Mouse (Mus musculus) cerebellum, adult 9-10 months (tissue): Measurements from ENCODE around the gene Asxl1.
"Not testable (repeated sequence)": the region's sequence is repeated elsewhere in the genome, so short reads cannot be mapped to it uniquely, and the experiment has no call there.

Experiments used
- DNase-seq: peaks from one replicate; pipeline ENCODE4 v3.0.0; 2022

The Asxl1 gene

GRCm38 (mm10) chr2:153346221-153347182 is 873 bp downstream of the Asxl1 start:
- DNase-seq: peak; percentile 63

- DNase-seq: no peak
Measured at GRCm38 (mm10) chr2:153347183-153347781, 1.7 kb downstream of the Asxl1 start.

GRCm38 (mm10) chr2:153348100-153348831 is 2.6 kb downstream of the Asxl1 start:
- no peak for DNase-seq

GRCm38 (mm10) chr2:153350552-153351181 is 5.0 kb downstream of the Asxl1 start:
- no peak for DNase-seq

- no peak for DNase-seq
Measured at GRCm38 (mm10) chr2:153354648-153355047, 9.0 kb downstream of the Asxl1 start.

- DNase-seq: no peak
Measured at GRCm38 (mm10) chr2:153356784-153357183, 11.2 kb downstream of the Asxl1 start.

GRCm38 (mm10) chr2:153361101-153361710 is 15.6 kb downstream of the Asxl1 start:
- no peak for DNase-seq

GRCm38 (mm10) chr2:153364531-153364930 is 18.9 kb downstream of the Asxl1 start:
- not testable (repeated sequence) for DNase-seq

GRCm38 (mm10) chr2:153370871-153371270 is 25.2 kb downstream of the Asxl1 start:
- DNase-seq: no peak

- no peak for DNase-seq
Measured at GRCm38 (mm10) chr2:153375380-153375779, 29.8 kb downstream of the Asxl1 start.

GRCm38 (mm10) chr2:153380479-153380878 is 34.9 kb downstream of the Asxl1 start:
- DNase-seq: no peak

GRCm38 (mm10) chr2:153389831-153390230 is 44.2 kb downstream of the Asxl1 start:
- no peak for DNase-seq

GRCm38 (mm10) chr2:153393045-153393444 is 47.4 kb downstream of the Asxl1 start:
- peak; percentile 82 for DNase-seq

- DNase-seq: no peak
Measured at GRCm38 (mm10) chr2:153397790-153398515, 52.3 kb downstream of the Asxl1 start.

GRCm38 (mm10) chr2:153399166-153399565 is 53.5 kb downstream of the Asxl1 start:
- DNase-seq: no peak

- DNase-seq: no peak
Measured at GRCm38 (mm10) chr2:153404062-153404461, 58.4 kb downstream of the Asxl1 start.

GRCm38 (mm10) chr2:153404882-153405281 is 59.3 kb downstream of the Asxl1 start:
- no peak for DNase-seq

- no peak for DNase-seq
Measured at GRCm38 (mm10) chr2:153406882-153407281, 61.3 kb downstream of the Asxl1 start.

GRCm38 (mm10) chr2:153408971-153409370 is 63.3 kb downstream of the Asxl1 start:
- no peak for DNase-seq

- no peak for DNase-seq
Measured at GRCm38 (mm10) chr2:153411557-153411956, 65.9 kb downstream of the Asxl1 start.

GRCm38 (mm10) chr2:153412563-153412962 is 66.9 kb downstream of the Asxl1 start:
- no peak for DNase-seq

GRCm38 (mm10) chr2:153414607-153415006 is 69.0 kb downstream of the Asxl1 start:
- DNase-seq: no peak
